Mouse (Mus musculus) c-Kit-positive CD71-positive TER-119-positive erythroid progenitor cells, embryonic 14.5 days (primary cell): ENCODE measurements around the gene Dnajb6.
"Not testable (repeated sequence)": the region's sequence is repeated elsewhere in the genome, so short reads cannot be mapped to it uniquely, and the experiment has no call there.

Experiments used
- DNase-seq: peaks from one replicate; pipeline ENCODE4 v3.0.0-alpha.2; 2013; ENCODE audit warnings: low spot score

The Dnajb6 gene

DNA sequence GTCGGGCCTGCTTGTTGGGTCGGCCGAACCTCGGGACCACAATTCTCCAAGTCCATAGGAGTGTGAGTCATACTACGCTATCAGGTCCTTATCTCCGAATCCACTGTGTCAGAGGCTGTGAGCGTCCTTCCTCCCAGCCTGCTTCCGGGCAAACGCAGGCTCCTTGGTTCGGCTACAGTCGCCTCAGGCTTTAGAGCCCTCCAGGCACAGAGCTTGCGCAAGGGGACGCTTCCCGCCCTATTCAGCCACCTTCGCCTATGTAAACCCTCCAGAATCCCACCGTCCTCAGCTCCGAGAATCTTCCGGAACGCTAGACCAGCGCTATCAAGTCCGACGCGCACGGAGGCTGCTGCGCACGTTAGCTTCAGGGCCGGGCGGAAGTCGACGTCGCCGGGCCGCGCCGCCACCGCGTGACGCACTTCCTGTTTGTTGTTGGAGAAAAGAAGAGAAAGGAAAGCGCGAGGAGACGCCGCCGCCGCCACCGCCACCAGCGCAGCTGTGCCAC, at the start of gene Dnajb6, which contains the start of gene Gm5129:
TSS of gene Dnajb6 (plus strand) at position 132 of the 505 bp plus-strand sequence.
TSS of gene Gm5129 (minus strand) at position 380 of the 505 bp plus-strand sequence.
- DNase-seq = peak; percentile 90

GRCm38 (mm10) chr5:29687671-29688070, 47.8 kb upstream of the Dnajb6 start:
- peak; percentile 34 for DNase-seq

DNA sequence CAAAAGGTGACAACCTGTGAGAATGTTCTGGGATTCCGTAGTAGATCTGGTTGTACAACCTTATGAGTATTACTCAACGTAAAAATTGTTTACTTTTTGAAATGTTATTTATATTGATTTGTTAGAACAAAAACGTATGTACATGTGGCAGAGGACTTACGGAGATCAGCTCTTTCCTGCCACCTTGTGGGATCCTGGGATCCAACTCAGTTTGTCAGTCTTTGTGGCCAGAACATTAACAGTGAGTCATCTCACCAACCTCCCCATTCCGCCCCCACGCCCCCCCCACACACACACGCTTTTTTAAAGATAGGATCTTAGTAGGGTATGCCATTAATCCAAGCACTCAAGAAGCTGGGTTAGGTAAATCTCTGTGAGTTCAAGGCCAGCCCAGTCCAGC, 47.1 kb upstream of the Dnajb6 start:
- peak; percentile 5 for DNase-seq

DNA sequence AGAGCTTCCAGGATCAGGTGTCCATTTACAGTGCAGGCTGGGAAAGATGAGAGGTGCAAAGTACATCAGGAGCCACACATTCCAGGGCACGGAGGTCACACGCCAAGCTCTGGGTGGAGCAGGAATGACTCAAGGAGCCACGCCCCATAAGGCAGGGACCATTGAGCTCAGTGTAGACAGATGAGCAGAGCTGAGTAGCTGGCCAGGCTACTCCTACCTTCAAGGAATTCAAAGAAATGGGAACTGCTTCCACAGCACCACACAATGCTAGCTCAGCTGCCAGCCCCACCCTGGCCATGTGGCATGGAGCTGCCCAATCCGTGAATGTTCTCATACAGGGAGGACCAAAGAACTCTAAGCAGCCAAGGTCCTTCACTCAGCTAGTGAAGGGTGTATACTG, 37.0 kb upstream of the Dnajb6 start:
- DNase-seq = no peak

- DNase-seq = no peak
These were observed 35.8 kb upstream of the Dnajb6 start for GRCm38 (mm10) chr5:29699520-29700202.

DNA sequence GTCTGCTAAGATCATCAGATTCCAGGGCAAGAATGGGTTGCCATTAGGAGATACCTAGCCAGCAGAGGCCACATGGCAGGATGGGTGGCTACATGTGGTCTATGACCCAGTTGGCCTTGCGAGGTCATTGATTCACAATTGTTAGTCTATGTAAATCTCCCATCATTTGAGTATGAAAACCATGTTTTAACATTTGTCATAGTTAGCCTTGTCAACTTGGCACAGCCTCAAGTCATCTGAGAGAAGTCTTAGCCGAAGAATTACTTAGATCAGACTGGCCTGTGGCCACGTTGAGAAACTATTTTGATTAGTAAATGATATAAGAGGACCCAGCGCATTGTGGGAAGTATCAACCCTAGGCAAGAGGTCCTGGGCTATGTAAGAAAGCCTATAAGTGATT, 28.2 kb upstream of the Dnajb6 start:
- no peak for DNase-seq

GRCm38 (mm10) chr5:29708258-29708657, 27.2 kb upstream of the Dnajb6 start:
- DNase-seq = no peak

DNA sequence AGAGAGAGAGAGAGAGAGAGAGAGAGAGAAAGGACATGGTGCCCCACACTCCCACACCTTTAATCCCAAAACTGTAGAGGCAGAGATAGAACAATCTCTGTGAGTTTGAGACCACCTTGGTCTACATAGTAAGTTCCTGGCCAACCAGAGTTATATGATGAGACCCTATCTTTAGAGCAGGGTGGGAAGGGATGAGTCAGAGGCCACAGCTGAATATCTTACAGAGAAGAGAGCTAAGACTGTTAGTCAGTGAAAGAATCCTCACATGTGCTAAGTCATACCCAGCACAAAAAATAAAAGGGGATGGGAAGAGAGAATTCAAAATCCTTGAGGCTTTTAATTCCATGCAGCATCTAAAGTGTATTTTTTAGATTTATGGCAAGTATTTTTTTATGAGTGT, 23.9 kb upstream of the Dnajb6 start:
- DNase-seq = no peak

DNA sequence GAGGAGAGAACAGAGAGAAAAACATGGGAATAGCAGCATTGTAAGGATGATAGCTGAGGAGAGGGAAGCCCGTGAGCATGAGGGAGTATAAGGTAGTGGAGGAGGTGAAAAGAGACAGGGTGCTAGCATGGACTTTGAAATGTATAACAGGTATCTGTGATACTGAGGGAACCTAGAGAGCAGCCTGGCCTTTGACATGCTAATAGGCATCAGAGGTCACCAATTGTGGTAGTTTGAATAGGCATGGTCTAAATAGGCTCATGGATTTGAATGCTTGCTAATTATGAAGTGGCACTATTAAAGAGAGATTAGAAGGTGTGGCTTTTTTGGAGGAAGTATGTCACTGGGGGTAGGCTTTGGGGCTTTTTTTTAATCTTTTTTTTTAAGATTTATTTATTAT, 22.6 kb upstream of the Dnajb6 start:
- no peak for DNase-seq

- DNase-seq = no peak
These were observed 14.3 kb upstream of the Dnajb6 start for GRCm38 (mm10) chr5:29721159-29721558.

GRCm38 (mm10) chr5:29725369-29725768, 10.1 kb upstream of the Dnajb6 start:
- DNase-seq = no peak

- DNase-seq = not testable (repeated sequence)
These were observed 9.4 kb upstream of the Dnajb6 start for GRCm38 (mm10) chr5:29726070-29726469.

GRCm38 (mm10) chr5:29734831-29735510, 517 bp upstream of the Dnajb6 start:
- DNase-seq = peak; percentile 24

GRCm38 (mm10) chr5:29736073-29736900, 799 bp downstream of the Dnajb6 start:
- DNase-seq = peak; percentile 40

- DNase-seq = peak; percentile 11
These were observed 1.5 kb downstream of the Dnajb6 start for GRCm38 (mm10) chr5:29736942-29737341.

- no peak for DNase-seq
These were observed 2.0 kb downstream of the Dnajb6 start for GRCm38 (mm10) chr5:29737471-29737870.

DNA sequence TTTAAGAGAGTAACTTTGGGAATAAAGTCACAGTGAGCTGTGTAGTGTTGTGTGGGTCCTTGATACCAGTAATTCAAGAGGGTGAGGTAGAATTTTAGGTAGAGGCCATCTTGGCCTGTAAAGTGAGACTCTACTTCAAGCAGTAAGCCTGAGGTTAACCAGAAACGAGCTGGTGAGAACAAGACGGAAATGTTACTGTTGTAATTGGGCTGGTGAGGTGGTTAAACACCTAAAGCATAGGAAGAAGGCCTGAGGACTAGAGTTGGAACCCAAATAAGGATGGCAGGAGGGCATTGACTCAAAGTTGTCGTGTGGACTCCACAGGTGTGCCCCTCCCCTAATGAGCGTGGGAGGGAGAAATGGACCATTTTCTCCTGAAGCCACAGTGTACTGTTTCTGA, 2.6 kb downstream of the Dnajb6 start:
- no peak for DNase-seq

DNA sequence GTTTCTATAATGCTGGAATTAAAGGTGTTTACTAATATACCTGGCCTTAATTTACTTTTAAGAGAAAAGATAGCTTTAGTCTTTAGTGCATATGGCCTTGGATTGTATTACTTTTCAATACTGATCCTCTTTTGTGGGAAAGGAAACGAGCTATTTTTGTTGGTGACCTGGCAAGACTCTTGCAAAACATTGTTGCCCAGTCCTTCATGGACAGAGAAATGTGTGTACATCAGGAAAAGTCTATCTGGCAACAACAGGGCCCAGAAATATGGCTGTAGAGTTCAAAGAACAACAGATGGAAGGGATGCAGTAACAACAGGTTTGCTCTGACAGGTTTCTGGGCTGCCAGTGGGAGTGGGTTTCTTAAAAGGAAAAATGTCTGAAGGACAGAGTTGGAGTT, 5.2 kb downstream of the Dnajb6 start:
- DNase-seq = no peak

DNA sequence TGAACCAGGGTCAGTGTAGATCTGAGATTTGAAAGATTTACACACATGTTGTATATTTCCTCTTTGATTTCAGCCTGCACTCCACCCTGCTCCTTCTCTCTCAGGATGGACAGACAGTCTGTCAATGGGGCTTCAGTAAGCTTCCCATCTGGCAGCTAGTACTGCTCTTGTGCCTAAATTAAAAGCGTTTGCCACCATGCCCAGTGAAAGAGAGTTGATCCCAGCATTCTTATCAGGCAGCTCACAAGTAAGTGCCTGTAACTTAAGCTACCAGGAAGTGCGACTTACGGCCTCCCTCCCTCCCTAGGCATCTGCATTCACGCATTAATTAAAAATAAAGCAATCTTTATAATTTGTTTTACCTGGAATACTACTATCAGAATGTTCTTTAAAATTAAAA, 5.6 kb downstream of the Dnajb6 start:
- DNase-seq = no peak

GRCm38 (mm10) chr5:29747661-29748060, 12.2 kb downstream of the Dnajb6 start:
- no peak for DNase-seq

DNA sequence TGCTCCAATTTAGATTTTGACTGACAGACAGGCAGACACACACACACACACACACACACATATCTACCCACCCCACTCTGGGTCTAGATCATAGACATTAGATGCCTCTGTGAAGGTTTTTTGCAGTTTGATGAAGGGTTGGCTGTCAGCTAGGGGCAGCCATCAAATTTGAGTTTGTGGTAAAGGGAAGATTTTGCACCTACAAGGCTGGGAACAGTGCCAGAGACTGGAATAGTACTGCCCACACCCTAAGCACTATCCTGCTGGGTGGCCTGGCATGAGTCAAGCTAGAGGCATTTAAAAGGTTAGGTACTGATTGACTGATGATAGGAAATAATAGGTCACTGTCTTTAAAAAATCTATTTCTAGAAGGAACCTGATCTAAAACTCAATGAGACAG, 15.8 kb downstream of the Dnajb6 start:
- DNase-seq = no peak

DNA sequence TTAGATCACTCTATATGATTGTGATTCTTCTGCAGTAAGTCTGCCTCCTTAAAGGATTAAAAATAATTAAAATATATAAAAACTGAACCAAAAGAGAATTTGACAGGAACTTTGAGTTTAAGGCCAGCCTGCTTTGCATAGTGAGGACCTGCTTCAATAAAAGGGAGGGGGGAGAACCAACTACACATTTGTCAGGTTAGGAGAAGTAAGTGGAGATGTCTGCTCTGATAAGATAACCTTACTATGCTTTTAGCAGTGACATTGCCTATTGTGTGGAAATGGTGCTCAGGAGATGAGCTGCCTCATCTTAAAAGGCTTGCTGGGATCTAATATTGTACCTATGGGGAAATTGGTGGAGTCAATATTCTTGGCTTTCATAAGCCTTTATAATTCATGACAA, 17.4 kb downstream of the Dnajb6 start:
- no peak for DNase-seq

DNA sequence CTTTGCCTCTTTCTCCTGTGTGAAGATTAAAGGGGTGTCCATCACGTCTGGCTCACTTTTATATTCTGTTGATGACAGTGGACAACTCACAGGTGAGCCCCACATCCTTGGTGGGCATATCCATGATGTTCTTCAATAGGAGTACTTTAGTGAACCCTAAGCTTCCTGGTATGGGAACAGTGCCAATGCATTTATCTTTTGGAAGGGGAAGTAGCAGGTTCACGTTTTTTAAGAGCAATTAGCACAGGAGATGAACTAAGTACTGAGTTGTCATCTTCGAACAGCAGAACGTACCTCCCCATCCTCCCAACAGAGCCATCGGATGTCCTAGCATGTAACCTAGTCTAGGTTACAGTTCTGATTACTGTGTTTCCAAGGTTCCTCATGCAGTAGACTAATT, 23.8 kb downstream of the Dnajb6 start:
- DNase-seq = no peak
